Mouse (Mus musculus) C2C12 (cell line): ENCODE measurements around the gene Aff3.

Experiments used
- CEBPB ChIP-seq: IDR thresholded peaks from one replicate; pipeline ENCODE4 v1.6.1; 2011; ENCODE audit warnings: low read depth, mild to moderate bottlenecking, control low read depth, moderate library complexity
- CTCF ChIP-seq: IDR thresholded peaks from one replicate; pipeline ENCODE4 v1.5.1; 2011; ENCODE audit not compliant: control insufficient read depth, insufficient read depth, insufficient read length
- FOSL1 ChIP-seq: IDR thresholded peaks from one replicate; pipeline ENCODE4 v1.8.0; 2011; ENCODE audit warnings: mild to moderate bottlenecking, low read length; ENCODE audit not compliant: poor library complexity, insufficient read depth, severe bottlenecking
- MAX ChIP-seq: IDR thresholded peaks from one replicate; pipeline ENCODE4 v1.6.1; 2011; ENCODE audit warnings: mild to moderate bottlenecking, control low read depth
- MYOD1 ChIP-seq: IDR thresholded peaks from one replicate; pipeline ENCODE4 v1.6.1; 2011; ENCODE audit warnings: low read depth; ENCODE audit not compliant: control insufficient read depth, insufficient read length
- MYOG ChIP-seq: IDR thresholded peaks from one replicate; pipeline ENCODE4 v1.6.1; 2011; ENCODE audit not compliant: control insufficient read depth, insufficient read length; ENCODE audit errors: extremely low read depth
- USF1 ChIP-seq: IDR thresholded peaks from one replicate; pipeline ENCODE4 v1.6.1; 2011; ENCODE audit warnings: low read depth, mild to moderate bottlenecking, control low read depth, moderate library complexity

GRCm38 (mm10) chr1:38441800-38442199 lies 223.0 kb downstream of the Aff3 start:
- TF ChIP-seq CTCF (no peak), USF1 (no peak), MAX (no peak), CEBPB (peak; percentile 83), MYOD1 (no peak), MYOG (no peak), FOSL1 (no peak)
